Mouse (Mus musculus): ENCODE measurements at regions not wholly inside any gene's neighbourhood (a gene's known extent, or its start where the extent isn't known, plus 50 kb on each side); places are given as distances from the start of the nearest gene placed in this dataset.

- Histone ChIP-seq H3K4me3 (no peak overlapping the region), H3K9me3 (no peaks in the 10 kb centered on the region), H3K27ac (no peak overlapping the region), H3K4me1 (peaks cover 9% of the 10 kb centered on the region; the same call in 1 of the 2 replicates), H3K27me3 (ENCODE audit: poor library complexity, severe bottlenecking) (no peaks in the 10 kb centered on the region), H3K36me3 (replicated peaks) (no peaks in the 10 kb centered on the region)
- WGBS, result 84% methylated on average over 19 of the region's 19 CpGs
- DNase-seq (ENCODE audit: extremely low spot score, low spot score), result no peak
These were observed 107.2 kb upstream of the Atp2b1 start for GRCm38 (mm10) chr10:98806798-98807535.

- no peak overlapping the region for H3K27ac ChIP-seq
- H3K4me3 ChIP-seq, result no peak overlapping the region
- 80% methylated on average over 4 of the region's 4 CpGs for WGBS
- no peaks in the 10 kb centered on the region for H3K36me3 ChIP-seq (replicated peaks)
- peaks cover 9% of the 10 kb centered on the region; the same call in 1 of the 2 replicates for H3K4me1 ChIP-seq
- H3K27me3 ChIP-seq (ENCODE audit: poor library complexity, severe bottlenecking), result no peaks in the 10 kb centered on the region
- H3K9me3 ChIP-seq, result no peaks in the 10 kb centered on the region
- DNase-seq (ENCODE audit: extremely low spot score, low spot score), result no peak
These were observed 105.6 kb upstream of the Atp2b1 start for GRCm38 (mm10) chr10:98808644-98809043.

DNA sequence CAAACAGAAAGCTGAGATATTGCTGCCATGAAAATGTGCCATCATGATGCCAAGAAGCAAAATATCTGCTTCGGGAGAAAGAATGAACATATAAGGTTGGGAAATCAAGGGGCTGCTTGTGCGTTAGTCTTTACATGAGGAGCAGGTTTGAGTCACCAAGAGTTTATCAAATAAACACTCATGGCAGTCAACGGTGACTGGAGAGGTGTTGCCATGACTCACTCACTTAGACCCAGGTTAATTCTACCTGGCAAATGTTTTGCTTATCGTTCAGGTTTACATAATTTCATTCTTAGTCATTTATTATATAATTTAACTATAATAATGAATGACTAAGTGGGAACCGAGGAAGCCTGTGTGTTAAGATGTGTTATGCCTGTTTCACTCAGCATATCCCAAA lies 85.2 kb upstream of the Atp2b1 start:
- H3K9me3 ChIP-seq, result no peaks in the 10 kb centered on the region
- H3K27ac ChIP-seq, result no peak overlapping the region
- no peaks in the 10 kb centered on the region for H3K36me3 ChIP-seq (replicated peaks)
- no peaks in the 10 kb centered on the region for H3K4me1 ChIP-seq
- H3K27me3 ChIP-seq (ENCODE audit: poor library complexity, severe bottlenecking), result no peaks in the 10 kb centered on the region
- no peak overlapping the region for H3K4me3 ChIP-seq
- no peak for DNase-seq (ENCODE audit: extremely low spot score, low spot score)
- 93% methylated on average over 5 of the region's 5 CpGs for WGBS

- no peak for DNase-seq (ENCODE audit: extremely low spot score, low spot score)
- Histone ChIP-seq H3K9me3 (no peaks in the 10 kb centered on the region), H3K27ac (no peak overlapping the region), H3K4me3 (no peak overlapping the region), H3K4me1 (no peaks in the 10 kb centered on the region), H3K27me3 (ENCODE audit: poor library complexity, severe bottlenecking) (no peaks in the 10 kb centered on the region), H3K36me3 (replicated peaks) (no peaks in the 10 kb centered on the region)
- WGBS, result 91% methylated on average over 7 of the region's 7 CpGs
These were observed 82.7 kb upstream of the Atp2b1 start for GRCm38 (mm10) chr10:98831488-98831887.

DNA sequence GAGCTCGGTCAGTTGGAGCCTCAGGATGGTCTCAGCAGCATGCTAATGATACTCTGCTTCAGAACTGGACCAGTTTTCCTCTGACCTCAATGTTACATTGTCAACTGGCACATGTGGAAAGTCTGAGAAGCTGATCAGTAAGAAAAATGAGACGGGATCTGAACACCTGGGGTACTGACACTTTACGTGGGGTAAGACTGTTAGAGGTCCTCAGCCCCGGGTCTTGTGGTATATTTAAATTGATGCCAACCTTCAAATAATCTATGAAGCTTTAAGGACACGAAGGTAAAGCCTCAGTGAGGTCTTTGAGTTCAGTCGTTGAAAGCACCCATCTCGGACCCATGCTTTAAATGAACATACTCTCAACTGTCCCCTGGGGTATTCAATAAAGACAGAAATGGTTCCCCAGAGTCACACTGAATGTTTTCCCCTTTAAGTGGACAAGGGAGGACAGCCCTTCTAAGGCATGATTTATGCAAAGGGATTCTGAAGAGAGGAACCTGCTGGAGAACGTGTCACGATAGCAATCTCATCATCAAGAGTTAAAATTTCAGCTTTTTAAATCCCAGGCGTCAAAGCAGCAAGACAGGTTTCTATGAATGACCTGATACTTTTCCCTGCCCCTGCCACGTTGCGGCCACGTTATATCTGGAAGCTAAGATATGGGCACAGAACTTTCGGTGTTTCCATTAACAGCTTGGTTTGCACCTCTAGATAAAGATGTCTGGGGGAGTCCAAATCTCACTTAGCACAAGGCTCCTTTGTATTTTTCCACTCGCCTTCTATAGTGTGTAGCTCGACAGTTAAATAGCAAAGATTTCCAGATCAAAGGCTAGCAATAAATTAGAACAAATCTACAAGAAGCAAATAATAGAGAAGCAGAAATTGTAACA lies 76.7 kb upstream of the Atp2b1 start:
- Histone ChIP-seq H3K4me3 (no peak overlapping the region), H3K27ac (no peak overlapping the region), H3K36me3 (replicated peaks) (no peaks in the 10 kb centered on the region), H3K27me3 (ENCODE audit: poor library complexity, severe bottlenecking) (no peaks in the 10 kb centered on the region), H3K9me3 (no peaks in the 10 kb centered on the region), H3K4me1 (no peaks in the 10 kb centered on the region)
- no peak for DNase-seq (ENCODE audit: extremely low spot score, low spot score)
- WGBS, result 87% methylated on average over 16 of the region's 16 CpGs

DNA sequence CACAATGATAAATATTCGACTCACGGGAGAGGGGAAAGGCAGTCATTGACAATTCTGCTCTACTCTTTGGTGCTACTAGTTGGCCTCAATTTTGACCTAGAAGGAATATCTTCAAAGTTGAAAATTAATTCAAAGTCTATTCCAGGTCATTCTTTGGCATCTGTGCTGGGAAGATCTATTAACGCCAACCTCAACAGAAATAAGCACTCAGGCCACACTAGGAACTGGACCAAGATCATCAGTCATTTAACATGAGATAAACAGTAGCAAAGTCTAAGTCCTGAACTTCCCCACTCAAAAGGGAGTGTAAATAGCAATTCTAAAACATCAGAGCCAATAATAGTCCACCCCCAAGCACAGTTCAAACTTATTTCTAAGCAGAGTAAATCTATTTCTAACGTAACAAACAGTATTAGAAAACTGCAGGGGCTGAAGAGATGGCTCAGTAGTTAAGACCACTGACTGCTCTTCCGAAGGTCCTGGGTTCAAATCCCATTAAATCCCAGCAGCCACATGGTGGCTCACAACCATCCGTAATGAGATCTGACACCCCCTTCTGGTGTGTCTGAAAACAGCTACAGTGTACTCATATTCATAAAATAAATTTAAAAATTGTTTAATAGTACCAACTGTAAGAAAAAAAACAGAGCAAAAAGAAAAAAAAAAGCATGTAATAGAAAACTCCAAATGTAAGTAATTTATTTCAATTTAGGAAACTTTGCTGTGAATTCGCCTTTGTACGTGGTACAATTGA lies 75.1 kb upstream of the Atp2b1 start:
- Histone ChIP-seq H3K9me3 (peaks cover 14% of the 10 kb centered on the region), H3K27me3 (ENCODE audit: poor library complexity, severe bottlenecking) (no peaks in the 10 kb centered on the region), H3K27ac (no peak overlapping the region), H3K4me1 (no peaks in the 10 kb centered on the region), H3K4me3 (no peak overlapping the region), H3K36me3 (replicated peaks) (no peaks in the 10 kb centered on the region)
- DNase-seq (ENCODE audit: extremely low spot score, low spot score), result no peak
- WGBS, result 93% methylated on average over 8 of the region's 8 CpGs

- Histone ChIP-seq H3K9me3 (peaks cover 19% of the 10 kb centered on the region), H3K4me3 (no peak overlapping the region), H3K4me1 (no peaks in the 10 kb centered on the region), H3K27me3 (ENCODE audit: poor library complexity, severe bottlenecking) (no peaks in the 10 kb centered on the region), H3K36me3 (replicated peaks) (no peaks in the 10 kb centered on the region), H3K27ac (no peak overlapping the region)
- 96% methylated on average over 11 of the region's 11 CpGs for WGBS
- no peak for DNase-seq (ENCODE audit: extremely low spot score, low spot score)
These were observed 74.2 kb upstream of the Atp2b1 start for GRCm38 (mm10) chr10:98839963-98840362.

DNA sequence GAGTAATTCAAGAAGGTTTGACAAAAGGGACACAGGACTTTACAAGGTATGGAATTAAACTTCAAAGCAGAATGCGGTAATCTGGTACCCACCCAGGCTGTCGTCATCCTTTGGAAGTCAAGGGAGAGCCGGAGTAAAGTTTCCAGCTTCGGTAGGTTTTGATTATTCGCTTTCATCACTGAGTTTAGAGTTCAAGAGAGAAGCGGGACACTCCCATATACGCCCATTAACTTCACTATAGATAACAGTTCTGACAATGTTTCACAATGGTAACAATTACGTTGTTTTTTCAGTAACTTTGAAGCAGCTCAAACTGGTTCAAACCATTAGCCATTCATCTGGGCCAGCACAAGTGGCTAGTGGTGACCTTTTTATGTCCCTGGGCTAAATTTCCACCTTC lies 73.8 kb upstream of the Atp2b1 start:
- no peak overlapping the region for H3K27ac ChIP-seq
- 92% methylated on average over 8 of the region's 8 CpGs for WGBS
- H3K9me3 ChIP-seq, result peaks cover 19% of the 10 kb centered on the region
- no peaks in the 10 kb centered on the region for H3K27me3 ChIP-seq (ENCODE audit: poor library complexity, severe bottlenecking)
- no peaks in the 10 kb centered on the region for H3K4me1 ChIP-seq
- DNase-seq (ENCODE audit: extremely low spot score, low spot score), result no peak
- H3K4me3 ChIP-seq, result no peak overlapping the region
- no peaks in the 10 kb centered on the region for H3K36me3 ChIP-seq (replicated peaks)

- Histone ChIP-seq H3K9me3 (peaks cover 19% of the 10 kb centered on the region), H3K27me3 (ENCODE audit: poor library complexity, severe bottlenecking) (no peaks in the 10 kb centered on the region), H3K36me3 (replicated peaks) (no peaks in the 10 kb centered on the region), H3K27ac (no peak overlapping the region), H3K4me1 (no peaks in the 10 kb centered on the region), H3K4me3 (no peak overlapping the region)
- no peak for DNase-seq (ENCODE audit: extremely low spot score, low spot score)
- 92% methylated on average over 13 of the region's 13 CpGs for WGBS
These were observed 73.0 kb upstream of the Atp2b1 start for GRCm38 (mm10) chr10:98840957-98841831.

DNA sequence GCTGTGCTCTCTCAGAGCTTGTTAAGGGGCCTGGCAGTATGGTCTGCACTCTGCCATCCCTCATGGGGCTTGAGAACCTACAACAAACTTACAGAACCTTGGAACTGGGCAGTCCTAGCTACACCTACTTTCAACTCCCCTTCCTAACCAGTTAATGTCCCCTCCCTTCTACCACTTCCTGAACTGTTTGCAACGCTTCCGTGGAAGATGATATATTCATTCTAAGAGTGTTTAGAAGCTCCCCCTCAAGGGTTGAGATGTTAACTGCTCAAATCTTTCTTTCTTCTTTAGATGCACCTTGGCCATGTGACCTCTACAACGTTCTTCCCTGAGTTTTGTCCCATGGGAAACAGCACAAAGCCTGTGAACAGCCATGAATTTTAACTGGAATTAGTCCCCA lies 72.3 kb upstream of the Atp2b1 start:
- WGBS, result 93% methylated on average over 3 of the region's 3 CpGs
- no peaks in the 10 kb centered on the region for H3K27me3 ChIP-seq (ENCODE audit: poor library complexity, severe bottlenecking)
- DNase-seq (ENCODE audit: extremely low spot score, low spot score), result no peak

GRCm38 (mm10) chr10:98842721-98843120 lies 71.5 kb upstream of the Atp2b1 start:
- Histone ChIP-seq H3K9me3 (peaks cover 19% of the 10 kb centered on the region), H3K4me3 (no peak overlapping the region), H3K27me3 (ENCODE audit: poor library complexity, severe bottlenecking) (no peaks in the 10 kb centered on the region), H3K36me3 (replicated peaks) (no peaks in the 10 kb centered on the region), H3K27ac (no peak overlapping the region), H3K4me1 (no peaks in the 10 kb centered on the region)
- DNase-seq (ENCODE audit: extremely low spot score, low spot score), result no peak
- WGBS, result 86% methylated on average over 1 of the region's 1 CpGs

More for the DNA sequence above, 72.3 kb upstream of the Atp2b1 start:
- Histone ChIP-seq H3K36me3 (replicated peaks) (no peaks in the 10 kb centered on the region), H3K9me3 (peaks cover 19% of the 10 kb centered on the region), H3K4me3 (no peak overlapping the region), H3K27ac (no peak overlapping the region), H3K4me1 (no peaks in the 10 kb centered on the region)

DNA sequence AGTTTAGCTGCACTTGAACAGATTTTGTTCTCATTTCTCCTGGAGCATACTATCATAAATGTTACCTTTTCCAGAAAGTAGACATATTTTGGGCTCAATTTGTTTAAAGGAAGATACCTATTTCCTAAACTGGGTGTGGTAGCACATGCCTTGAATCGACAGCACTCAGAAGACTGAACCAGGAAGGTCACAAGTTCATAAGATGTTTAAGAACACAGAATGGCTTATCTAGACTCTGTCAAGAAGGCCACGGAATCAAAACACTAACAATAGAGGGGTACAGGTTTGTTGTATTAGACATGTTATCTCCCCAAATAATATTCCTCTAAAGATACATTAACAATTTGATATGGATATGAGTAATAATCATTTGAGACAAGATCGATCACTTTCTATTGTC lies 64.4 kb upstream of the Atp2b1 start:
- H3K9me3 ChIP-seq, result no peaks in the 10 kb centered on the region
- no peak overlapping the region for H3K27ac ChIP-seq
- no peaks in the 10 kb centered on the region for H3K27me3 ChIP-seq (ENCODE audit: poor library complexity, severe bottlenecking)
- WGBS, result 94% methylated on average over 3 of the region's 3 CpGs
- H3K4me1 ChIP-seq, result no peaks in the 10 kb centered on the region
- no peak for DNase-seq (ENCODE audit: extremely low spot score, low spot score)
- H3K4me3 ChIP-seq, result no peak overlapping the region
- H3K36me3 ChIP-seq (replicated peaks), result no peaks in the 10 kb centered on the region

Measured in forebrain, embryonic 10.5 days (tissue).